Mouse (Mus musculus): ENCODE data around the gene Cyp27a1.

The Cyp27a1 gene

GRCm38 (mm10) chr1:74718113-74718512 lies 4.7 kb downstream of the Cyp27a1 start:
- no peak for DNase-seq (ENCODE audit: low spot score in 2 of 2)

GRCm38 (mm10) chr1:74719281-74719680 lies 5.9 kb downstream of the Cyp27a1 start:
- DNase-seq (ENCODE audit: low spot score in 2 of 2): no peak

- DNase-seq (ENCODE audit: low spot score in 2 of 2): no peak
Measured at GRCm38 (mm10) chr1:74721657-74722056, 8.3 kb downstream of the Cyp27a1 start.

- no peak for DNase-seq (ENCODE audit: low spot score in 2 of 2)
Measured at GRCm38 (mm10) chr1:74723748-74724147, 10.4 kb downstream of the Cyp27a1 start.

GRCm38 (mm10) chr1:74726114-74726513 lies 12.7 kb downstream of the Cyp27a1 start:
- DNase-seq (ENCODE audit: low spot score in 2 of 2): no peak

- no peak for DNase-seq (ENCODE audit: low spot score in 2 of 2)
Measured at GRCm38 (mm10) chr1:74726674-74727073, 13.3 kb downstream of the Cyp27a1 start.

GRCm38 (mm10) chr1:74728446-74728845 lies 15.1 kb downstream of the Cyp27a1 start:
- no peak for DNase-seq (ENCODE audit: low spot score in 2 of 2)

- DNase-seq (ENCODE audit: low spot score in 2 of 2): no peak
Measured at GRCm38 (mm10) chr1:74736977-74737376, 23.6 kb downstream of the Cyp27a1 start.

GRCm38 (mm10) chr1:74737500-74737899 lies 24.1 kb downstream of the Cyp27a1 start:
- DNase-seq (ENCODE audit: low spot score in 2 of 2): no peak

GRCm38 (mm10) chr1:74740846-74741245 lies 27.5 kb downstream of the Cyp27a1 start:
- DNase-seq (ENCODE audit: low spot score in 2 of 2): no peak

- DNase-seq (ENCODE audit: low spot score in 2 of 2): no peak
Measured at GRCm38 (mm10) chr1:74747335-74747734, 34.0 kb downstream of the Cyp27a1 start.

GRCm38 (mm10) chr1:74748643-74749271 lies 35.4 kb downstream of the Cyp27a1 start, which contains the start of gene Prkag3:
Prkag3 (minus strand) TSS chr1:74749221.
- DNase-seq (ENCODE audit: low spot score in 2 of 2): peak; percentile 43 to 44

- no peak for DNase-seq (ENCODE audit: low spot score in 2 of 2)
Measured at GRCm38 (mm10) chr1:74749301-74749700, 35.9 kb downstream of the Cyp27a1 start.

- peak; percentile 37 to 49 for DNase-seq (ENCODE audit: low spot score in 2 of 2)
Measured at GRCm38 (mm10) chr1:74750683-74751082, 37.3 kb downstream of the Cyp27a1 start.

- no peak for DNase-seq (ENCODE audit: low spot score in 2 of 2)
Measured at GRCm38 (mm10) chr1:74752150-74752549, 38.8 kb downstream of the Cyp27a1 start.

GRCm38 (mm10) chr1:74752833-74753232 lies 39.5 kb downstream of the Cyp27a1 start:
- DNase-seq (ENCODE audit: low spot score in 2 of 2): no peak

GRCm38 (mm10) chr1:74753266-74753974 lies 40.0 kb downstream of the Cyp27a1 start:
- no peak for DNase-seq (ENCODE audit: low spot score in 2 of 2)

- no peak for DNase-seq (ENCODE audit: low spot score in 2 of 2)
Measured at GRCm38 (mm10) chr1:74754175-74754785, 40.9 kb downstream of the Cyp27a1 start.

GRCm38 (mm10) chr1:74759773-74760172 lies 46.4 kb downstream of the Cyp27a1 start:
- peak; percentile 60 to 65 for DNase-seq (ENCODE audit: low spot score in 2 of 2)

GRCm38 (mm10) chr1:74763081-74763480 lies 49.7 kb downstream of the Cyp27a1 start:
- peak; percentile 74 to 88 for DNase-seq (ENCODE audit: low spot score in 2 of 2)

GRCm38 (mm10) chr1:74770727-74771466 lies 57.5 kb downstream of the Cyp27a1 start:
- DNase-seq (ENCODE audit: low spot score in 2 of 2): no peak

- no peak for DNase-seq (ENCODE audit: low spot score in 2 of 2)
Measured at GRCm38 (mm10) chr1:74771467-74771844, 58.1 kb downstream of the Cyp27a1 start.

GRCm38 (mm10) chr1:74771845-74771930 lies 58.3 kb downstream of the Cyp27a1 start, which contains the start of gene Wnt6:
Wnt6 (plus strand) TSS chr1:74771892.
- no peak for DNase-seq (ENCODE audit: low spot score in 2 of 2)
